Mouse (Mus musculus) heart, postnatal 0 days (tissue): ENCODE measurements at regions not wholly inside any gene's neighbourhood (a gene's known extent, or its start where the extent isn't known, plus 50 kb on each side); places are given as distances from the start of the nearest gene placed in this dataset.
A peak's percentile ranks its signal among the peaks of the same experiment; 100 is the strongest.

Experiments
- ATAC-seq: fragments of 200-750 bp; cut with Nextera tagmentation; 2 replicates; pipeline ENCODE4 v1.8.0; 2017; ENCODE audit warnings: low read depth, moderate number of reproducible peaks, moderate library complexity; ENCODE audit not compliant: insufficient read depth
- DNase-seq: peaks from one replicate; pipeline ENCODE4 v3.0.0-alpha.2; 2016; ENCODE audit warnings: low spot score
- H3K27ac ChIP-seq: fragments of 300-500 bp; sonication (generic); 2 replicates; pipeline ENCODE4 v1.5.1; 2014; ENCODE audit warnings: low read depth, mild to moderate bottlenecking
- H3K27me3 ChIP-seq: fragments of 300-500 bp; sonication (generic); 2 replicates; pipeline ENCODE4 v1.6.1; 2014; ENCODE audit warnings: low read length, mixed read lengths; ENCODE audit not compliant: control insufficient read depth, insufficient read depth
- H3K36me3 ChIP-seq: fragments of 300-500 bp; sonication (generic); replicated peaks from 2 replicates; pipeline ENCODE4 v1.6.1; 2014; ENCODE audit warnings: low read length, mixed read lengths; ENCODE audit not compliant: control insufficient read depth, insufficient read depth
- H3K4me1 ChIP-seq: fragments of 300-500 bp; sonication (generic); 2 replicates; pipeline ENCODE4 v1.6.1; 2014; ENCODE audit warnings: antibody characterized with exemption; ENCODE audit not compliant: control insufficient read depth, insufficient read depth
- H3K4me2 ChIP-seq: fragments of 300-500 bp; sonication (generic); 2 replicates; pipeline ENCODE4 v1.6.1; 2014; ENCODE audit warnings: low read depth, mild to moderate bottlenecking, low read length, moderate library complexity
- H3K4me3 ChIP-seq: fragments of 300-500 bp; sonication (generic); 2 replicates; pipeline ENCODE4 v1.5.1; 2014; ENCODE audit warnings: low read depth, low read length
- H3K9ac ChIP-seq: fragments of 300-500 bp; sonication (generic); replicated peaks from 2 replicates; pipeline ENCODE4 v1.6.1; 2014; ENCODE audit warnings: low read depth, low read length, mixed read lengths
- H3K9me3 ChIP-seq: fragments of 300-500 bp; sonication (generic); replicated peaks from 2 replicates; pipeline ENCODE4 v1.6.1; 2016; ENCODE audit warnings: low read length; ENCODE audit not compliant: control insufficient read depth
- CTCF ChIP-seq: IDR thresholded peaks from 2 replicates; pipeline ENCODE4 v1.5.1; 2016; ENCODE audit warnings: antibody characterized with exemption, control low read depth, low read depth
- EP300 ChIP-seq: IDR thresholded peaks from 2 replicates; pipeline ENCODE4 v1.6.1; 2016; ENCODE audit warnings: antibody characterized with exemption, low read depth
- WGBS: fragments of 180-500 bp; shearing (Covaris S2); extraction: QIAGEN DNeasy Blood & Tissue Kit; methylation state at CpG from one replicate; pipeline ENCODE4 v1.1.7; 2014; 5-methylcytosine and 5-hydroxymethylcytosine counted together

DNA sequence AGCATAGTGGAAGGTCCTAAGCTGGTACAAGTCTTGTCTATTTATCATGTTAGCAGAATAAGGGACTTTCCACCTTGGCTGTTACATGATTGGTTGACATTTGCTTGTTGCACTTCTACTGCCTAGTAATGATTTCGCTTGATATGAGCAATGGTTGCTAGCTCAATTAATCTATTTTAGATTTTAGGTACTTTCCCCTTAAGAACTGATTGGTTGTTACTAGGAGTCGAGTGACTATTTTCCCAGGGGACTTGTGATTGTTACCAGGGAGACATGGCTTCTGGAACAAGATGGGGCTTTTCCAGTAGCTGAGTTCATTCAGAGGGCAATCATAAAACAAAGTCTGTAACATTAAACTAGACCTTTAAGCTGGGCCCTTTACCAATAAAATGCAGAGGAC, 100.9 kb downstream of the Nup35 start:
- H3K4me2 ChIP-seq, result no peak overlapping the region
- TF ChIP-seq CTCF, result no peak
- TF ChIP-seq EP300, result no peak
- H3K27me3 ChIP-seq, result no peaks in the 10 kb centered on the region
- 34% methylated on average over 2 of the region's 2 CpGs for WGBS
- H3K9me3 ChIP-seq, result 0 out of 2 replicates have a peak, but pooled peaks cover 9% of the 10 kb centered on the region
- H3K36me3 ChIP-seq, result no peaks in the 10 kb centered on the region
- peak; percentile 34 for DNase-seq
- no peak overlapping the region for H3K9ac ChIP-seq
- H3K4me1 ChIP-seq, result no peaks in the 10 kb centered on the region
- peak; percentile 39; the same call in 1 of the 2 replicates for ATAC-seq
- no peak overlapping the region for H3K27ac ChIP-seq
- no peak overlapping the region for H3K4me3 ChIP-seq

DNA sequence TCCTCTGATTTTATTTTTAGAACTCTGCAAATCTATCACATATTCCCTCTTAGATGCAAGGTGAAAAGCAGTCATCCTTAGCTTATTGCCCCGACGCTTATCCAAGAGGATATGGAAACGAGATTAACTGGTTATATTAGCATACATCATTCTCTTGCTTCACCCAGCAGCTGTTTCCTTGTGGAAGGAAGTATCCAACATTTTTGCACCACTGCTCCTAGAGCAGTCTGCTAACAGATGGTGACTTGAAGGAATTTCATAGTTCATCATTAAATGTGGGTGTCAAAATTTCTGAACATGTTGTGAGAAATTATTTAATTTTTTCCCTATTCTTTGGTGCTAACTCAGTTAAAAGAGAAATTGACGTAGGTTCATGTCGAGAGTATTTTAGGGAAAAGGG, 107.0 kb downstream of the Nup35 start:
- DNase-seq (no peak), ATAC-seq (no peak)
- TF ChIP-seq EP300 (no peak), CTCF (no peak)
- H3K9ac ChIP-seq, result no peak overlapping the region
- 0 out of 2 replicates have a peak, but pooled peaks cover 5% of the 10 kb centered on the region for H3K9me3 ChIP-seq
- 51% methylated on average over 5 of the region's 5 CpGs for WGBS
- H3K27ac ChIP-seq, result no peak overlapping the region
- H3K36me3 ChIP-seq, result no peaks in the 10 kb centered on the region
- H3K4me3 ChIP-seq, result no peak overlapping the region
- H3K4me1 ChIP-seq, result no peaks in the 10 kb centered on the region
- no peak overlapping the region for H3K4me2 ChIP-seq
- no peaks in the 10 kb centered on the region for H3K27me3 ChIP-seq

DNA sequence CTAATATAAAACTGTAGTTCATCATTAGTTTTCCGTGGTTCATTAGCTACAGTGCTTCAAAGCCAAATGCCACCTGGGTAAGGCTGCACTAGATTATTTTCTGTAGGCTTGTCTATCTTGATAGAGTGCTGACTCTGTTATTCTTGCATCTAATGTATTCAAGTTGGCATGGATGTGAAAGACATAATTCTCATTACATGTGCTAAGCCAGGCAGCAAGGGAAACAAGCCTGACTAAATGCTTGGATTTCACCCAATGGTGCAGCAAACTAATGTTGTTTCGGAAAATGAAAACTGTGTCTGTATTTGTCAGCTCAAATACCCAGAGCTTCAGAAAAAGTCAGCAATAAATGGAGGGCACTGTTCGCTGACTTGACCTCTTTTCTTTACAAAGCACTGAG, 114.3 kb downstream of the Nup35 start:
- Histone ChIP-seq H3K27me3 (no peaks in the 10 kb centered on the region), H3K4me3 (no peak overlapping the region), H3K9me3 (no peaks in the 10 kb centered on the region), H3K4me1 (no peaks in the 10 kb centered on the region), H3K9ac (no peak overlapping the region), H3K36me3 (no peaks in the 10 kb centered on the region), H3K4me2 (no peak overlapping the region), H3K27ac (no peak overlapping the region)
- TF ChIP-seq CTCF (no peak), EP300 (no peak)
- DNase-seq (no peak), ATAC-seq (no peak)
- WGBS, result 74% methylated on average over 3 of the region's 3 CpGs

DNA sequence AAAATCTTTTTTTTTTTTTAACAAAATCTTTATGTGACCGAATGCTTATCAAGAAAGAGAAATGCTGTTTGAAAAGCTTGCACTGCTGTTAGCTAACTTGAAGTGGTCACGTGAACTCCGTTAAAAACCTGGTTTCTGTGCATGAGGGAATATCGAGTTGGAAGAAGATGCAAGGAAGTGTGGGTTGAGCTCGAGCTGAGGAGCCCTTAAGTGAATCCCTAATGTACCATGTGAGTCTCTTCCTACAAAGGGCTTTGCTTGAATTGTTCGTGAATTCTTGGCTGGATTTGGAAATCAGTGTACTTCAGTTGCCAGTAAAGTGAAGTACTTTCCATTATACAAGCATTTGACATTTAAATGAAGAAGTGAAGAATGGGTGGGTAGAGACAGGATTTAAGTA, 129.7 kb downstream of the Nup35 start:
- WGBS, result 64% methylated on average over 6 of the region's 6 CpGs
- Histone ChIP-seq H3K4me3 (no peak overlapping the region), H3K9ac (no peak overlapping the region), H3K9me3 (peaks cover 5% of the 10 kb centered on the region; the same call in 1 of the 2 replicates), H3K27me3 (no peaks in the 10 kb centered on the region), H3K4me1 (no peaks in the 10 kb centered on the region), H3K4me2 (no peak overlapping the region), H3K27ac (no peak overlapping the region), H3K36me3 (no peaks in the 10 kb centered on the region)
- DNase-seq, result no peak
- TF ChIP-seq EP300, result no peak
- TF ChIP-seq CTCF, result no peak
- ATAC-seq, result no peak

DNA sequence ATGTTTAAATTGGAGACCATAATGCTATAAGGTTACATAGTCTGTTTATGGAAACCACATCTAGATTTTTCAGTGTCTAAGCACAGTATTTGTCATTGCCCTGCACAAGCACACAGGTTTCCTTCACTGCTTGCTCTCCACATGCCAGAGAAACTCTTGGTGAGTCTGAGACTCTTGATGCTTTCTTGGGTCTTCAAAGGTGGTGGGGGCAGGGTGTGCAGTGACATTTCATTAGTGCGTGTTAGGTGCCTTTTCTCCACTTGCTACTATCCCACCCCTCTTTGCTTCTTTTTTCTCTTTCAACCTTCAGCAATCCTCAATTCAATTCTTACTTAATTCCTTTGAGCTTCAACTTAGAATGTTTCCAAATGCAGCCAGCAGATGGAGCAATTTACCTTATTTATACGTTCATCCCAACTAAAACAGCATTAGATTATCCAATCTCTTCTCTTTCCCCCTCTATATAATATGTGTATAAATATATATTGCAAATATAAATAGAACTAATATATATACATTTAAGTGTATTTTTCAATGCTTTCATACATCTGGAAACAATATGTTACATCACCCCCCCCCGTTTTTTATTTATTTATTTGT, 145.1 kb downstream of the Nup35 start:
- Histone ChIP-seq H3K27ac (no peak overlapping the region), H3K4me3 (no peak overlapping the region), H3K9me3 (no peaks in the 10 kb centered on the region), H3K4me2 (no peak overlapping the region), H3K9ac (no peak overlapping the region), H3K36me3 (no peaks in the 10 kb centered on the region), H3K27me3 (no peaks in the 10 kb centered on the region), H3K4me1 (no peaks in the 10 kb centered on the region)
- peak; percentile 62 for TF ChIP-seq CTCF
- TF ChIP-seq EP300, result no peak
- no peak for ATAC-seq
- DNase-seq, result peak; percentile 63
- WGBS, result 37% methylated on average over 3 of the region's 3 CpGs

DNA sequence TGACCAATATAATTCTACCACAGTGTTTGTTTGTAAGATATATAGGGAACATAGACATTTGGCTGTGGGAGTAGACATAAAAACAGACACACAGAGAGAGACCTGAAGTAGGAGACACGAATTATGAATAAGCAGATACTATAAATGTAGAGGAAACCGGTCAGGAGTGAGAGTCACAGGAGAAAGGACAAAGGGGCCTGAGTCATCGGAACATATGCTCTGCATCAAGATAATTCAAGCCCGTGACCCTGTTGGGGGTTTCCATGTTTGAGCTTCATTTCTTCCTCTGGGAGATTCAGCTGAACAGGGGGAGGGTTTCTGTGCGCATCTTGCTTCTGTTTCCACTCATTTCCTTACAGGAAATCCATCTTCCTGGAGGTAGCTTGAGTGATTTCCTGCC, 154.1 kb downstream of the Nup35 start:
- TF ChIP-seq CTCF (no peak), EP300 (no peak)
- ATAC-seq, result no peak

More for the DNA sequence above, 154.1 kb downstream of the Nup35 start:
- no peak overlapping the region for H3K27ac ChIP-seq
- WGBS, result 39% methylated on average over 5 of the region's 5 CpGs
- H3K4me2 ChIP-seq, result no peak overlapping the region
- DNase-seq, result no peak
- H3K9me3 ChIP-seq, result no peaks in the 10 kb centered on the region
- H3K27me3 ChIP-seq, result no peaks in the 10 kb centered on the region
- H3K4me1 ChIP-seq, result no peaks in the 10 kb centered on the region
- no peak overlapping the region for H3K4me3 ChIP-seq
- no peak overlapping the region for H3K9ac ChIP-seq
- no peaks in the 10 kb centered on the region for H3K36me3 ChIP-seq
